Mouse (Mus musculus): ENCODE results near the gene Sost.

GRCm38 (mm10) chr11:101981850-101982249 is 15.0 kb upstream of the Sost start:
- TF ChIP-seq MAFK (IDR thresholded peaks at IDR 0.05; ENCODE audit: insufficient read depth, low read depth, low read length) (no peak), ZC3H11A (IDR thresholded peaks at IDR 0.05; ENCODE audit: borderline replicate concordance, low read depth, low read length) (no peak)
